Mouse (Mus musculus) forebrain, embryonic 11.5 days (tissue): ENCODE data around the gene Zfp91. TPM values are rescaled to one million over a fixed set of nuclear protein-coding genes. Genes with fewer than 3 reads are reported as not detected.

Experiments
- ATAC-seq: fragments of 200-750 bp; cut with Nextera tagmentation; replicated peaks from 2 replicates; pipeline ENCODE4 v1.8.0; 2017; ENCODE audit warnings: moderate TSS enrichment; ENCODE audit not compliant: low FRiP score
- DNase-seq: peaks from one replicate; pipeline ENCODE4 v3.0.0-alpha.2; 2017; ENCODE audit warnings: low spot score
- H3K27ac ChIP-seq: fragments of 300-500 bp; sonication (generic); 2 replicates; pipeline ENCODE4 v1.5.1; 2014; ENCODE audit warnings: low read depth, low read length
- H3K27me3 ChIP-seq: fragments of 300-500 bp; sonication (generic); 2 replicates; pipeline ENCODE4 v1.6.1; 2014; ENCODE audit warnings: mild to moderate bottlenecking, low read length, mixed read lengths; ENCODE audit not compliant: control insufficient read depth, insufficient read depth
- H3K36me3 ChIP-seq: fragments of 300-500 bp; sonication (generic); 2 replicates; pipeline ENCODE4 v1.6.1; 2014; ENCODE audit warnings: mild to moderate bottlenecking, low read length, moderate library complexity, mixed read lengths; ENCODE audit not compliant: control insufficient read depth, insufficient read depth
- H3K4me1 ChIP-seq: fragments of 300-500 bp; sonication (generic); replicated peaks from 2 replicates; pipeline ENCODE4 v1.6.1; 2014; ENCODE audit warnings: low read length, mixed read lengths; ENCODE audit not compliant: control insufficient read depth, insufficient read depth
- H3K4me2 ChIP-seq: fragments of 300-500 bp; sonication (generic); 2 replicates; pipeline ENCODE4 v1.6.1; 2014; ENCODE audit warnings: low read depth, mild to moderate bottlenecking, low read length, moderate library complexity, mixed read lengths; ENCODE audit not compliant: severe bottlenecking
- H3K4me3 ChIP-seq: fragments of 300-500 bp; sonication (generic); 2 replicates; pipeline ENCODE4 v1.5.1; 2014; ENCODE audit warnings: low read depth, low read length
- H3K9ac ChIP-seq: fragments of 300-500 bp; sonication (generic); 2 replicates; pipeline ENCODE4 v1.6.1; 2014; ENCODE audit warnings: low read length
- H3K9me3 ChIP-seq: fragments of 300-500 bp; sonication (generic); 2 replicates; pipeline ENCODE4 v1.6.1; 2016; ENCODE audit warnings: low read length, mixed read lengths; ENCODE audit not compliant: control insufficient read depth
- WGBS: fragments of 180-500 bp; shearing (Covaris S2); extraction: QIAGEN DNeasy Blood & Tissue Kit; methylation state at CpG from one replicate; pipeline ENCODE4 v1.1.7; 2014; 5-methylcytosine and 5-hydroxymethylcytosine counted together
- polyA plus RNA-seq: library from polyadenylated mRNA; unstranded; fragments of >200 nt; fragmentation: Nextera tagmentation; extraction: Ambion mirVana; gene quantifications from 2 replicates; pipeline ENCODE4 v1.2.1, GENCODE M21; 2014

Gene Zfp91
- polyA plus RNA-seq, 1 experiment from 2014 or later = 11.6 TPM

- DNase-seq (no peak), ATAC-seq (no peak)
- Histone ChIP-seq H3K9me3 (no peaks in the 10 kb centered on the region), H3K4me2 (no peak overlapping the region), H3K27ac (no peak overlapping the region), H3K4me3 (no peak overlapping the region), H3K4me1 (no peaks in the 10 kb centered on the region), H3K27me3 (no peaks in the 10 kb centered on the region), H3K36me3 (no peaks in the 10 kb centered on the region; the same call in 1 of the 2 replicates), H3K9ac (no peak overlapping the region)
These were observed 15.5 kb downstream of the Zfp91 start for GRCm38 (mm10) chr19:12780437-12780836.

DNA sequence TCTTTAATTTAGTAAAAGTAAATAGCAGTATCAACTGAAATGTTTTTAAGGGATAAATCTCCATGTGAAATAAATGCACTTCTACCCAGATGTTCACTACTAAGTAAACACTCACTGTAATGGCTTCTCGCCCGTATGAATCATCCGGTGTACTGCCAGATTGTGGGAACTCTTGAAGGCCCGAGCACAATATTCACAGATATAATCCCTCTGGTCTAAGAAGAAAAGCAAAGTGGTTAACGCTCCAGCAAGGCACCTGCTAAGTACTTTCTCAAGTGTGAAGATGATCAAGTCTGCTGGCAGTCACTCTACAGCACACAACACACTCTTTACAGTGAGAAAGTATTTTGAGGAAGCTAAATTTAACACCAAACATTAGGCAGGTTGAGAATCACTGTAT lies 25.0 kb downstream of the Zfp91 start:
- no peak overlapping the region for H3K27ac ChIP-seq
- peaks cover 6% of the 10 kb centered on the region for H3K36me3 ChIP-seq
- no peak for DNase-seq
- no peak overlapping the region for H3K4me3 ChIP-seq
- no peaks in the 10 kb centered on the region for H3K9me3 ChIP-seq
- H3K4me2 ChIP-seq = no peak overlapping the region
- no peaks in the 10 kb centered on the region for H3K27me3 ChIP-seq
- no peak overlapping the region for H3K9ac ChIP-seq
- 89% methylated on average over 5 of the region's 5 CpGs for WGBS
- no peaks in the 10 kb centered on the region for H3K4me1 ChIP-seq
- ATAC-seq = no peak

DNA sequence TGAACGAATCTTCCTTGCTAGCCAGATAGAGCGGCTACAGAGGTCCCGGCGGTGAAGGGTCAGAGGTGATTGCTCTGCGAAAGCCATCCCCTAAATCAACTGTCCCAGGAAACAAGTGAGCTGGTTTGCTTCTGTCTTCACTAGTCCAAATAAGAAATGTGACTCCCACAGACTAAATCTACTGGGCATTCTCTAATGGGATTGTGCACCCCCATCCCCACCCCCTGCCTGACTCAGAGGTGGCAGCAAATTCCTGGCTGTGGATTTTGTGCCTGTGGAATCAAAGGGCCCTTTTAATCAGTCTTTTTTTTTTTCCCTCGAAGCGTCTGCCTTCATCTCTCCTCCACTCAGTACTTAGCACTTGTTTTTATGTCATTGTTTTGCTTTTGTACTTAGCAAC lies 30.6 kb downstream of the Zfp91 start, which contains the start of gene Cntf:
Cntf (minus strand) TSS at position 325 of the 400 bp plus-strand sequence.
- Histone ChIP-seq H3K27me3 (no peaks in the 10 kb centered on the region), H3K4me3 (no peak within 1 kb of the TSS), H3K4me2 (no peak within 1 kb of the TSS), H3K9ac (no peak within 1 kb of the TSS), H3K27ac (no peak within 1 kb of the TSS), H3K4me1 (no peaks in the 10 kb centered on the region), H3K36me3 (peaks cover 6% of the 10 kb centered on the region), H3K9me3 (no peaks in the 10 kb centered on the region)
- DNase-seq = no peak
- WGBS = 50% methylated on average over 7 of the region's 7 CpGs
- no peak for ATAC-seq

GRCm38 (mm10) chr19:12762212-12763130 lies 33.5 kb downstream of the Zfp91 start:
- Histone ChIP-seq H3K4me1 (no peaks in the 10 kb centered on the region), H3K9ac (no peak overlapping the region), H3K4me2 (no peak overlapping the region), H3K27ac (no peak overlapping the region), H3K36me3 (no peaks in the 10 kb centered on the region; the same call in 1 of the 2 replicates), H3K27me3 (no peaks in the 10 kb centered on the region), H3K4me3 (no peak overlapping the region), H3K9me3 (no peaks in the 10 kb centered on the region)
- ATAC-seq (no peak), DNase-seq (no peak)
- 52% methylated on average over 2 of the region's 2 CpGs for WGBS

DNA sequence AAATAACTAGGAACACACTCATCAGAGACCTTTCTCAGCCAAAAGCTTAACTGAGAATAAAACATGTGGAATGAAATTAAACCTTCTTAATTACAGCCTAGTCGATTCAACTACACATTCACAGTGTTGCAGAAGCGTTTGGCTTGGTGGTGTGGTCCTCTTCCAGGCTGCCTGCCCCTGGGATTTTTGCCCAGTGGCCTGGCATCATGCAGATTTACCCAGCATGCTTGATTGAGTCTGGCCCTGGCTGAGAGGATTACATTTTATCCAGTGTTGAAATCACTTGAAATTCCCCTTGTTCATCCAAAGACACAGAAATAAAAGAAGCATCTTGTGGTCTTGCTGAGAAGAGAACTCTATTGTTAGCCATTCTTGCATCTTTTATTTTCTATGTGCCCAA lies 36.3 kb downstream of the Zfp91 start:
- ATAC-seq (no peak), DNase-seq (no peak)
- Histone ChIP-seq H3K4me2 (no peak overlapping the region), H3K9ac (no peak overlapping the region), H3K36me3 (no peaks in the 10 kb centered on the region), H3K9me3 (no peaks in the 10 kb centered on the region), H3K4me1 (no peaks in the 10 kb centered on the region), H3K27ac (no peak overlapping the region), H3K4me3 (no peak overlapping the region), H3K27me3 (no peaks in the 10 kb centered on the region)
- WGBS = 56% methylated on average over 2 of the region's 2 CpGs

DNA sequence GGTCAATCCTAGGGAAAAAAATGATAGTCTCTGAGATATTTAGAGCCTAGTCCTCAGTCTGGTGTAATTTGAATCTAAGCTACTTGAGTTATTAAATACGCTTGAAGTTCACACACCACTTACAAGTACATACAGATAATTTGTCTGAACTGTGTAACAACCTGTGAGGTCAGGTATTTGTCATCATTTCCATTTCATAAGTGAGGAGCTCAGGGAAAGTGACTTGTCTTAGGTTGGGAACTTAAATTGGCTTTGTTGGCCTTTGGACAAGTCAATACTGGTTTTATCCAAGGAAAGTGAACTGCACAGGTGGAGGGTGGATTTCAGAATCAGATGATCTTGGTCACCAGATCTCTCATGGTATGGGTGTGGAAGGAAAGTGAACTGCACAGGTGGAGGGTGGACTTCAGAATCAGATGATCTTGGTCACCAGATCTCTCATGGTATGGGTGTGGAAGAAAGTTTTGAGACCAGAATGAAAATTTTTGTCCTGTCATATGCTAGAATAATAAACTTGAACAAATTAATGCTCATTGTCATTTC lies 36.9 kb downstream of the Zfp91 start:
- Histone ChIP-seq H3K27me3 (no peaks in the 10 kb centered on the region), H3K9ac (no peak overlapping the region), H3K36me3 (no peaks in the 10 kb centered on the region), H3K4me3 (no peak overlapping the region), H3K9me3 (no peaks in the 10 kb centered on the region), H3K4me1 (no peaks in the 10 kb centered on the region), H3K27ac (no peak overlapping the region), H3K4me2 (no peak overlapping the region)
- no peak for DNase-seq
- WGBS = 95% methylated on average over 1 of the region's 1 CpGs
- no peak for ATAC-seq

- no peak for ATAC-seq
- Histone ChIP-seq H3K4me3 (no peak overlapping the region), H3K4me2 (no peak overlapping the region), H3K36me3 (no peaks in the 10 kb centered on the region), H3K9ac (no peak overlapping the region), H3K27ac (no peak overlapping the region), H3K9me3 (no peaks in the 10 kb centered on the region), H3K4me1 (no peaks in the 10 kb centered on the region), H3K27me3 (no peaks in the 10 kb centered on the region)
- no peak for DNase-seq
- WGBS = 80% methylated on average over 3 of the region's 3 CpGs
These were observed 39.6 kb downstream of the Zfp91 start for GRCm38 (mm10) chr19:12756286-12756685.

DNA sequence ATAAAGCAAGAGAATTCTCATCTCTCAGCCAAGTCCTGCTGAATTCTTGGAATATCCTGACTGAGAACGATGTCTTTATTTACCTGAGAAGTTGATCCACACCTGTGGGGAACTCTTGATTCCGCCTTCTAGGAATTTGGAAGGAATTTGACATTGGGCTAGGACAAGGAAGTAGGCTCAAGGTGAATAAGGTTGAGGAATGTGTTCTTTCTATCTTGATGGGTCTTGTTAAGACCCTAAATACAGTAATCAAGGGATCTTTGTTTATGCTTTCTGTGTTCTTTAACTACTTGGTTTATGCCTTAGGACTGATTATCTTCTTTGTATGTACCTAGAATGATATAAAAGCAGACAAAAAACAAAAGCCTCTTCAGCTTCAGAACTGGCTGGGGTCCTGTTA lies 64.0 kb downstream of the Zfp91 start:
- DNase-seq = no peak
- H3K4me1 ChIP-seq = no peaks in the 10 kb centered on the region
- no peak overlapping the region for H3K4me2 ChIP-seq
- WGBS = 99% methylated on average over 2 of the region's 2 CpGs
- no peaks in the 10 kb centered on the region for H3K9me3 ChIP-seq
- no peak overlapping the region for H3K27ac ChIP-seq
- H3K27me3 ChIP-seq = no peaks in the 10 kb centered on the region
- no peaks in the 10 kb centered on the region for H3K36me3 ChIP-seq
- H3K9ac ChIP-seq = no peak overlapping the region
- H3K4me3 ChIP-seq = no peak overlapping the region
- no peak for ATAC-seq

- H3K27ac ChIP-seq = no peak overlapping the region
- DNase-seq = no peak
- H3K4me1 ChIP-seq = no peaks in the 10 kb centered on the region
- ATAC-seq = no peak
- H3K9me3 ChIP-seq = no peaks in the 10 kb centered on the region
- H3K27me3 ChIP-seq = no peaks in the 10 kb centered on the region
- 62% methylated on average over 1 of the region's 1 CpGs for WGBS
- no peak overlapping the region for H3K4me3 ChIP-seq
- no peaks in the 10 kb centered on the region for H3K36me3 ChIP-seq
- H3K9ac ChIP-seq = no peak overlapping the region
- no peak overlapping the region for H3K4me2 ChIP-seq
These were observed 64.9 kb downstream of the Zfp91 start for GRCm38 (mm10) chr19:12731036-12731435.
